Mouse (Mus musculus) left cerebral cortex, postnatal 10 days (tissue): ENCODE measurements at regions not wholly inside any gene's neighbourhood (a gene's known extent, or its start where the extent isn't known, plus 50 kb on each side); places are given as distances from the start of the nearest gene placed in this dataset.

Experiments used
- DNase-seq, 2 experiments: peaks; one replicate each; pipeline ENCODE4 v3.0.0; 2021 to 2022; ENCODE audit warnings: low spot score in 2 of 2, mixed read lengths in 1 of 2; ENCODE audit errors: extremely low spot score in 1 of 2
- intact Hi-C: fragments of 180-260 bp; cut with DNase I; formaldehyde crosslinking; loops from one replicate; pipeline ENCODE4 v1.15.1; 2025

- no peak for DNase-seq
- intact Hi-C loops = no loop called here
Measured at GRCm38 (mm10) chr15:51234873-51235272, 2649.8 kb upstream of the Gm7489 start.

GRCm38 (mm10) chr15:51244596-51244995, 2640.1 kb upstream of the Gm7489 start:
- intact Hi-C loops = no loop called here
- no peak for DNase-seq

- intact Hi-C loops = no loop called here
Measured at GRCm38 (mm10) chr15:51247259-51247658, 2637.4 kb upstream of the Gm7489 start.

GRCm38 (mm10) chr15:51248034-51248788, 2636.5 kb upstream of the Gm7489 start:
- intact Hi-C loops = no loop called here
- no peak for DNase-seq

More at GRCm38 (mm10) chr15:51247259-51247658, 2637.4 kb upstream of the Gm7489 start:
- DNase-seq = no peak

- intact Hi-C loops = no loop called here
- DNase-seq = no peak
Measured at GRCm38 (mm10) chr15:51248789-51249040, 2636.0 kb upstream of the Gm7489 start.

- intact Hi-C loops = no loop called here
Measured at GRCm38 (mm10) chr15:51254143-51254542, 2630.6 kb upstream of the Gm7489 start.

GRCm38 (mm10) chr15:51255203-51255615, 2629.5 kb upstream of the Gm7489 start:
- intact Hi-C loops = no loop called here
- DNase-seq = no peak

More at GRCm38 (mm10) chr15:51254143-51254542, 2630.6 kb upstream of the Gm7489 start:
- no peak for DNase-seq

GRCm38 (mm10) chr15:51256681-51257080, 2628.0 kb upstream of the Gm7489 start:
- DNase-seq = no peak
- intact Hi-C loops = no loop called here

GRCm38 (mm10) chr15:51264599-51265163, 2620.0 kb upstream of the Gm7489 start:
- no peak for DNase-seq
- intact Hi-C loops = no loop called here

GRCm38 (mm10) chr15:51265971-51266370, 2618.7 kb upstream of the Gm7489 start:
- intact Hi-C loops = no loop called here
- no peak for DNase-seq

GRCm38 (mm10) chr15:51271632-51272312, 2612.9 kb upstream of the Gm7489 start:
- DNase-seq = no peak
- intact Hi-C loops = no loop called here

- intact Hi-C loops = no loop called here
- DNase-seq = no peak
Measured at GRCm38 (mm10) chr15:51285334-51285733, 2599.4 kb upstream of the Gm7489 start.

GRCm38 (mm10) chr15:51286352-51286751, 2598.4 kb upstream of the Gm7489 start:
- intact Hi-C loops = no loop called here
- DNase-seq = no peak

- no peak for DNase-seq
- intact Hi-C loops = no loop called here
Measured at GRCm38 (mm10) chr15:51288911-51289432, 2595.7 kb upstream of the Gm7489 start.

- intact Hi-C loops = no loop called here
- no peak for DNase-seq
Measured at GRCm38 (mm10) chr15:51289916-51290315, 2594.8 kb upstream of the Gm7489 start.

GRCm38 (mm10) chr15:51291183-51291582, 2593.5 kb upstream of the Gm7489 start:
- intact Hi-C loops = no loop called here
- no peak for DNase-seq

- no peak for DNase-seq
Measured at GRCm38 (mm10) chr15:51296841-51297240, 2587.9 kb upstream of the Gm7489 start.

GRCm38 (mm10) chr15:51318072-51318471, 2566.6 kb upstream of the Gm7489 start:
- DNase-seq = no peak
- intact Hi-C loops = no loop called here

More at GRCm38 (mm10) chr15:51296841-51297240, 2587.9 kb upstream of the Gm7489 start:
- intact Hi-C loops = no loop called here

GRCm38 (mm10) chr15:51318760-51319159, 2565.9 kb upstream of the Gm7489 start:
- intact Hi-C loops = no loop called here
- DNase-seq = no peak

GRCm38 (mm10) chr15:51320366-51320894, 2564.3 kb upstream of the Gm7489 start:
- intact Hi-C loops = no loop called here
- DNase-seq = no peak
